Mouse (Mus musculus): ENCODE data around the gene Magi1. TPM values are rescaled to one million over a fixed set of nuclear protein-coding genes. Genes with fewer than 3 reads are reported as not detected.

Gene Magi1
- total and polyA plus RNA-seq, 2 experiments, result 4.9 to 17.7 TPM

GRCm38 (mm10) chr6:94256982-94257830 lies 26.5 kb downstream of the Magi1 start:
- Histone ChIP-seq H3K27ac (replicated peaks; ENCODE audit: insufficient read depth, low read depth, low read length) (peak overlapping the region; percentile 79), H3K4me1 (ENCODE audit: control insufficient read depth, insufficient read depth, low read length) (peaks cover 40% of the 10 kb centered on the region; the same call in 1 of the 2 replicates)
- 22% methylated on average over 12 of the region's 12 CpGs for WGBS

GRCm38 (mm10) chr6:94253943-94254342 lies 29.8 kb downstream of the Magi1 start:
- peaks cover 32% of the 10 kb centered on the region for H3K79me2 ChIP-seq (ENCODE audit: control insufficient read depth, insufficient read depth, low read length)
- peaks cover 31% of the 10 kb centered on the region; the same call in 1 of the 2 replicates for H3K4me1 ChIP-seq (ENCODE audit: control insufficient read depth, insufficient read depth, low read length)
- H3K27ac ChIP-seq (replicated peaks; ENCODE audit: insufficient read depth, low read depth, low read length), result no peak overlapping the region
- no peak for DNase-seq (ENCODE audit: extremely low read depth, low read depth, low spot score)
- H3K36me3 ChIP-seq (ENCODE audit: control insufficient read depth, insufficient read depth, low read length), result no peaks in the 10 kb centered on the region
- no peaks in the 10 kb centered on the region for H3K27me3 ChIP-seq (ENCODE audit: control insufficient read depth, insufficient read depth, low read length)
- no peak overlapping the region for H3K4me3 ChIP-seq (ENCODE audit: insufficient read depth, low read depth, low read length)
- 70% methylated on average over 8 of the region's 8 CpGs for WGBS
- peak overlapping the region; percentile 31; the same call in 1 of the 2 replicates for H3K9ac ChIP-seq (ENCODE audit: low read depth, low read length)
- TF ChIP-seq POLR2A (IDR thresholded peaks at IDR 0.05; ENCODE audit: extremely low read depth, insufficient read depth, low read length), result no peak
- TF ChIP-seq CTCF (IDR thresholded peaks at IDR 0.05; ENCODE audit: low read depth, low read length), result no peak

More at GRCm38 (mm10) chr6:94256982-94257830, 26.5 kb downstream of the Magi1 start:
- H3K9ac ChIP-seq (ENCODE audit: low read depth, low read length), result no peak overlapping the region
- H3K27me3 ChIP-seq (ENCODE audit: control insufficient read depth, insufficient read depth, low read length), result no peaks in the 10 kb centered on the region
- TF ChIP-seq POLR2A (IDR thresholded peaks at IDR 0.05; ENCODE audit: extremely low read depth, insufficient read depth, low read length) (no peak), CTCF (IDR thresholded peaks at IDR 0.05; ENCODE audit: low read depth, low read length) (no peak)
- DNase-seq (ENCODE audit: extremely low read depth, low read depth, low spot score), result peak; percentile 95
- peak overlapping the region; percentile 25 for H3K4me3 ChIP-seq (ENCODE audit: insufficient read depth, low read depth, low read length)
- no peaks in the 10 kb centered on the region for H3K36me3 ChIP-seq (ENCODE audit: control insufficient read depth, insufficient read depth, low read length)
- H3K79me2 ChIP-seq (ENCODE audit: control insufficient read depth, insufficient read depth, low read length), result peaks cover 32% of the 10 kb centered on the region; the same call in 1 of the 2 replicates

GRCm38 (mm10) chr6:94251358-94251945 lies 32.3 kb downstream of the Magi1 start:
- H3K36me3 ChIP-seq (ENCODE audit: control insufficient read depth, insufficient read depth, low read length), result no peaks in the 10 kb centered on the region
- peaks cover 47% of the 10 kb centered on the region for H3K79me2 ChIP-seq (ENCODE audit: control insufficient read depth, insufficient read depth, low read length)
- peak; percentile 52 for DNase-seq (ENCODE audit: extremely low read depth, low read depth, low spot score)
- no peak for TF ChIP-seq POLR2A (IDR thresholded peaks at IDR 0.05; ENCODE audit: extremely low read depth, insufficient read depth, low read length)
- TF ChIP-seq CTCF (IDR thresholded peaks at IDR 0.05; ENCODE audit: low read depth, low read length), result no peak
- no peaks in the 10 kb centered on the region for H3K27me3 ChIP-seq (ENCODE audit: control insufficient read depth, insufficient read depth, low read length)
- H3K4me1 ChIP-seq (ENCODE audit: control insufficient read depth, insufficient read depth, low read length), result peaks cover 26% of the 10 kb centered on the region; the same call in 1 of the 2 replicates
- peak overlapping the region; percentile 13; the same call in 1 of the 2 replicates for H3K27ac ChIP-seq (replicated peaks; ENCODE audit: insufficient read depth, low read depth, low read length)
- 45% methylated on average over 8 of the region's 8 CpGs for WGBS
- H3K4me3 ChIP-seq (ENCODE audit: insufficient read depth, low read depth, low read length), result no peak overlapping the region
- no peak overlapping the region for H3K9ac ChIP-seq (ENCODE audit: low read depth, low read length)

- Histone ChIP-seq H3K4me1 (ENCODE audit: control insufficient read depth, insufficient read depth, low read length) (peaks cover 19% of the 10 kb centered on the region; the same call in 1 of the 2 replicates), H3K27me3 (ENCODE audit: control insufficient read depth, insufficient read depth, low read length) (no peaks in the 10 kb centered on the region), H3K9ac (ENCODE audit: low read depth, low read length) (no peak overlapping the region), H3K4me3 (ENCODE audit: insufficient read depth, low read depth, low read length) (no peak overlapping the region), H3K36me3 (ENCODE audit: control insufficient read depth, insufficient read depth, low read length) (no peaks in the 10 kb centered on the region), H3K27ac (replicated peaks; ENCODE audit: insufficient read depth, low read depth, low read length) (no peak overlapping the region), H3K79me2 (ENCODE audit: control insufficient read depth, insufficient read depth, low read length) (peaks cover 50% of the 10 kb centered on the region)
- DNase-seq (ENCODE audit: extremely low read depth, low read depth, low spot score), result peak; percentile 63
- 40% methylated on average over 9 of the region's 9 CpGs for WGBS
- TF ChIP-seq POLR2A (IDR thresholded peaks at IDR 0.05; ENCODE audit: extremely low read depth, insufficient read depth, low read length) (no peak), CTCF (IDR thresholded peaks at IDR 0.05; ENCODE audit: low read depth, low read length) (no peak)
Measured at GRCm38 (mm10) chr6:94249286-94249790, 34.4 kb downstream of the Magi1 start.

GRCm38 (mm10) chr6:94241251-94241650 lies 42.5 kb downstream of the Magi1 start:
- no peaks in the 10 kb centered on the region for H3K36me3 ChIP-seq (ENCODE audit: control insufficient read depth, insufficient read depth, low read length)
- no peak for DNase-seq (ENCODE audit: extremely low read depth, low read depth, low spot score)
- no peaks in the 10 kb centered on the region for H3K27me3 ChIP-seq (ENCODE audit: control insufficient read depth, insufficient read depth, low read length)
- no peak overlapping the region for H3K27ac ChIP-seq (replicated peaks; ENCODE audit: insufficient read depth, low read depth, low read length)
- H3K9ac ChIP-seq (ENCODE audit: low read depth, low read length), result no peak overlapping the region
- H3K4me3 ChIP-seq (ENCODE audit: insufficient read depth, low read depth, low read length), result no peak overlapping the region
- TF ChIP-seq POLR2A (IDR thresholded peaks at IDR 0.05; ENCODE audit: extremely low read depth, insufficient read depth, low read length) (no peak), CTCF (IDR thresholded peaks at IDR 0.05; ENCODE audit: low read depth, low read length) (no peak)
- H3K79me2 ChIP-seq (ENCODE audit: control insufficient read depth, insufficient read depth, low read length), result peaks cover 51% of the 10 kb centered on the region
- WGBS, result 51% methylated on average over 6 of the region's 6 CpGs
- peaks cover 10% of the 10 kb centered on the region for H3K4me1 ChIP-seq (ENCODE audit: control insufficient read depth, insufficient read depth, low read length)
